Mouse (Mus musculus): ENCODE measurements around the gene Tmem131. TPM values are rescaled to one million over a fixed set of nuclear protein-coding genes. Genes with fewer than 3 reads are reported as not detected.

Gene Tmem131
- polyA plus RNA-seq, 1 experiment from 2014 or later: 9.0 TPM

- no peak overlapping the region for H3K27ac ChIP-seq (ENCODE audit: low read length)
- ATAC-seq (replicated peaks; ENCODE audit: extremely low read depth, insufficient read depth, low FRiP score): no peak
- WGBS: 71% methylated on average over 1 of the region's 1 CpGs
- H3K4me2 ChIP-seq (ENCODE audit: low read depth, low read length): no peak overlapping the region
- H3K9me3 ChIP-seq (replicated peaks; ENCODE audit: control insufficient read depth, low read length): no peaks in the 10 kb centered on the region
- no peak overlapping the region for H3K4me3 ChIP-seq (ENCODE audit: low read length)
- no peak overlapping the region for H3K9ac ChIP-seq (ENCODE audit: low read length)
- H3K27me3 ChIP-seq (ENCODE audit: control insufficient read depth, insufficient read depth, low read length): no peaks in the 10 kb centered on the region
- no peaks in the 10 kb centered on the region for H3K4me1 ChIP-seq (ENCODE audit: control insufficient read depth, insufficient read depth, low read length)
- peaks cover 54% of the 10 kb centered on the region for H3K36me3 ChIP-seq (ENCODE audit: control insufficient read depth, insufficient read depth)
Measured at GRCm38 (mm10) chr1:36807086-36807485, 136.4 kb downstream of the Tmem131 start.

GRCm38 (mm10) chr1:36806181-36806905 lies 137.1 kb downstream of the Tmem131 start:
- Histone ChIP-seq H3K9me3 (replicated peaks; ENCODE audit: control insufficient read depth, low read length) (no peaks in the 10 kb centered on the region), H3K4me3 (ENCODE audit: low read length) (no peak overlapping the region), H3K4me2 (ENCODE audit: low read depth, low read length) (no peak overlapping the region), H3K36me3 (ENCODE audit: control insufficient read depth, insufficient read depth) (peaks cover 54% of the 10 kb centered on the region), H3K4me1 (ENCODE audit: control insufficient read depth, insufficient read depth, low read length) (no peaks in the 10 kb centered on the region), H3K27ac (ENCODE audit: low read length) (no peak overlapping the region), H3K9ac (ENCODE audit: low read length) (no peak overlapping the region), H3K27me3 (ENCODE audit: control insufficient read depth, insufficient read depth, low read length) (no peaks in the 10 kb centered on the region)
- WGBS: 97% methylated on average over 7 of the region's 7 CpGs
- ATAC-seq (replicated peaks; ENCODE audit: extremely low read depth, insufficient read depth, low FRiP score): no peak

- H3K27me3 ChIP-seq (ENCODE audit: control insufficient read depth, insufficient read depth, low read length): no peaks in the 10 kb centered on the region
- H3K9ac ChIP-seq (ENCODE audit: low read length): no peak overlapping the region
- no peaks in the 10 kb centered on the region for H3K9me3 ChIP-seq (replicated peaks; ENCODE audit: control insufficient read depth, low read length)
- no peak overlapping the region for H3K4me3 ChIP-seq (ENCODE audit: low read length)
- no peak overlapping the region for H3K4me2 ChIP-seq (ENCODE audit: low read depth, low read length)
- no peak for ATAC-seq (replicated peaks; ENCODE audit: extremely low read depth, insufficient read depth, low FRiP score)
- H3K4me1 ChIP-seq (ENCODE audit: control insufficient read depth, insufficient read depth, low read length): peaks cover 2% of the 10 kb centered on the region; the same call in 1 of the 2 replicates
- no peak overlapping the region for H3K27ac ChIP-seq (ENCODE audit: low read length)
- 86% methylated on average over 4 of the region's 4 CpGs for WGBS
- peaks cover 44% of the 10 kb centered on the region for H3K36me3 ChIP-seq (ENCODE audit: control insufficient read depth, insufficient read depth)
Measured at GRCm38 (mm10) chr1:36804833-36805232, 138.6 kb downstream of the Tmem131 start.

GRCm38 (mm10) chr1:36804259-36804658 lies 139.2 kb downstream of the Tmem131 start:
- no peaks in the 10 kb centered on the region for H3K27me3 ChIP-seq (ENCODE audit: control insufficient read depth, insufficient read depth, low read length)
- WGBS: 68% methylated on average over 9 of the region's 9 CpGs
- H3K4me2 ChIP-seq (ENCODE audit: low read depth, low read length): no peak overlapping the region
- H3K9me3 ChIP-seq (replicated peaks; ENCODE audit: control insufficient read depth, low read length): no peaks in the 10 kb centered on the region
- H3K36me3 ChIP-seq (ENCODE audit: control insufficient read depth, insufficient read depth): peaks cover 48% of the 10 kb centered on the region
- ATAC-seq (replicated peaks; ENCODE audit: extremely low read depth, insufficient read depth, low FRiP score): no peak
- no peak overlapping the region for H3K9ac ChIP-seq (ENCODE audit: low read length)
- no peak overlapping the region for H3K4me3 ChIP-seq (ENCODE audit: low read length)
- H3K27ac ChIP-seq (ENCODE audit: low read length): no peak overlapping the region
- peaks cover 2% of the 10 kb centered on the region; the same call in 1 of the 2 replicates for H3K4me1 ChIP-seq (ENCODE audit: control insufficient read depth, insufficient read depth, low read length)

GRCm38 (mm10) chr1:36800379-36801011 lies 143.0 kb downstream of the Tmem131 start:
- Histone ChIP-seq H3K9ac (ENCODE audit: low read length) (no peak overlapping the region), H3K27ac (ENCODE audit: low read length) (no peak overlapping the region), H3K27me3 (ENCODE audit: control insufficient read depth, insufficient read depth, low read length) (no peaks in the 10 kb centered on the region), H3K9me3 (replicated peaks; ENCODE audit: control insufficient read depth, low read length) (no peaks in the 10 kb centered on the region), H3K4me1 (ENCODE audit: control insufficient read depth, insufficient read depth, low read length) (peaks cover 2% of the 10 kb centered on the region; the same call in 1 of the 2 replicates), H3K4me2 (ENCODE audit: low read depth, low read length) (no peak overlapping the region), H3K36me3 (ENCODE audit: control insufficient read depth, insufficient read depth) (peaks cover 56% of the 10 kb centered on the region), H3K4me3 (ENCODE audit: low read length) (no peak overlapping the region)
- ATAC-seq (replicated peaks; ENCODE audit: extremely low read depth, insufficient read depth, low FRiP score): no peak
- WGBS: 69% methylated on average over 3 of the region's 3 CpGs

GRCm38 (mm10) chr1:36797481-36797880 lies 146.0 kb downstream of the Tmem131 start:
- peaks cover 60% of the 10 kb centered on the region for H3K36me3 ChIP-seq (ENCODE audit: control insufficient read depth, insufficient read depth)
- H3K9me3 ChIP-seq (replicated peaks; ENCODE audit: control insufficient read depth, low read length): no peaks in the 10 kb centered on the region
- H3K4me2 ChIP-seq (ENCODE audit: low read depth, low read length): no peak overlapping the region
- peaks cover 2% of the 10 kb centered on the region; the same call in 1 of the 2 replicates for H3K4me1 ChIP-seq (ENCODE audit: control insufficient read depth, insufficient read depth, low read length)
- no peaks in the 10 kb centered on the region for H3K27me3 ChIP-seq (ENCODE audit: control insufficient read depth, insufficient read depth, low read length)
- no peak overlapping the region for H3K4me3 ChIP-seq (ENCODE audit: low read length)
- 70% methylated on average over 10 of the region's 10 CpGs for WGBS
- no peak for ATAC-seq (replicated peaks; ENCODE audit: extremely low read depth, insufficient read depth, low FRiP score)
- no peak overlapping the region for H3K27ac ChIP-seq (ENCODE audit: low read length)
- no peak overlapping the region for H3K9ac ChIP-seq (ENCODE audit: low read length)

GRCm38 (mm10) chr1:36796711-36797110 lies 146.8 kb downstream of the Tmem131 start:
- Histone ChIP-seq H3K4me3 (ENCODE audit: low read length) (no peak overlapping the region), H3K27ac (ENCODE audit: low read length) (no peak overlapping the region), H3K9me3 (replicated peaks; ENCODE audit: control insufficient read depth, low read length) (no peaks in the 10 kb centered on the region), H3K4me2 (ENCODE audit: low read depth, low read length) (no peak overlapping the region), H3K9ac (ENCODE audit: low read length) (no peak overlapping the region), H3K27me3 (ENCODE audit: control insufficient read depth, insufficient read depth, low read length) (no peaks in the 10 kb centered on the region), H3K36me3 (ENCODE audit: control insufficient read depth, insufficient read depth) (peaks cover 58% of the 10 kb centered on the region), H3K4me1 (ENCODE audit: control insufficient read depth, insufficient read depth, low read length) (peaks cover 2% of the 10 kb centered on the region; the same call in 1 of the 2 replicates)
- 77% methylated on average over 7 of the region's 7 CpGs for WGBS
- ATAC-seq (replicated peaks; ENCODE audit: extremely low read depth, insufficient read depth, low FRiP score): no peak

- Histone ChIP-seq H3K36me3 (ENCODE audit: control insufficient read depth, insufficient read depth) (peaks cover 22% of the 10 kb centered on the region), H3K27ac (ENCODE audit: low read length) (no peak overlapping the region), H3K9me3 (replicated peaks; ENCODE audit: control insufficient read depth, low read length) (no peaks in the 10 kb centered on the region), H3K9ac (ENCODE audit: low read length) (no peak overlapping the region), H3K4me2 (ENCODE audit: low read depth, low read length) (no peak overlapping the region), H3K4me1 (ENCODE audit: control insufficient read depth, insufficient read depth, low read length) (peaks cover 6% of the 10 kb centered on the region; the same call in 1 of the 2 replicates), H3K27me3 (ENCODE audit: control insufficient read depth, insufficient read depth, low read length) (no peaks in the 10 kb centered on the region), H3K4me3 (ENCODE audit: low read length) (no peak overlapping the region)
- no peak for ATAC-seq (replicated peaks; ENCODE audit: extremely low read depth, insufficient read depth, low FRiP score)
- 79% methylated on average over 8 of the region's 8 CpGs for WGBS
Measured at GRCm38 (mm10) chr1:36789416-36789815, 154.1 kb downstream of the Tmem131 start.

- no peaks in the 10 kb centered on the region for H3K27me3 ChIP-seq (ENCODE audit: control insufficient read depth, insufficient read depth, low read length)
- no peak overlapping the region for H3K27ac ChIP-seq (ENCODE audit: low read length)
- WGBS: 91% methylated on average over 7 of the region's 7 CpGs
- H3K9me3 ChIP-seq (replicated peaks; ENCODE audit: control insufficient read depth, low read length): no peaks in the 10 kb centered on the region
- H3K4me2 ChIP-seq (ENCODE audit: low read depth, low read length): no peak overlapping the region
- no peak for ATAC-seq (replicated peaks; ENCODE audit: extremely low read depth, insufficient read depth, low FRiP score)
- H3K9ac ChIP-seq (ENCODE audit: low read length): no peak overlapping the region
- no peak overlapping the region for H3K4me3 ChIP-seq (ENCODE audit: low read length)
- peaks cover 4% of the 10 kb centered on the region for H3K36me3 ChIP-seq (ENCODE audit: control insufficient read depth, insufficient read depth)
- H3K4me1 ChIP-seq (ENCODE audit: control insufficient read depth, insufficient read depth, low read length): peaks cover 6% of the 10 kb centered on the region; the same call in 1 of the 2 replicates
Measured at GRCm38 (mm10) chr1:36786377-36786776, 157.1 kb downstream of the Tmem131 start.

All from heart, embryonic 16.5 days (tissue).